Mouse (Mus musculus) neural tube, embryonic 14.5 days (tissue): ENCODE measurements at regions not wholly inside any gene's neighbourhood (a gene's known extent, or its start where the extent isn't known, plus 50 kb on each side); places are given as distances from the start of the nearest gene placed in this dataset.

Source experiments
- ATAC-seq: fragments of 200-750 bp; cut with Nextera tagmentation; 2 replicates; pipeline ENCODE4 v1.8.0; 2017; ENCODE audit warnings: low read depth, mild to moderate bottlenecking, moderate TSS enrichment, moderate library complexity
- H3K27ac ChIP-seq: fragments of 300-500 bp; sonication (generic); 2 replicates; pipeline ENCODE4 v1.5.1; 2014; ENCODE audit warnings: low read depth, mild to moderate bottlenecking, control low read depth, low read length, moderate library complexity, mixed read lengths
- H3K27me3 ChIP-seq: fragments of 300-500 bp; sonication (generic); 2 replicates; pipeline ENCODE4 v1.6.1; 2014; ENCODE audit warnings: low read length; ENCODE audit not compliant: control insufficient read depth, insufficient read depth
- H3K36me3 ChIP-seq: fragments of 300-500 bp; sonication (generic); 2 replicates; pipeline ENCODE4 v1.6.1; 2014; ENCODE audit warnings: low read length, mixed read lengths; ENCODE audit not compliant: control insufficient read depth, insufficient read depth
- H3K4me1 ChIP-seq: fragments of 300-500 bp; sonication (generic); 2 replicates; pipeline ENCODE4 v1.6.1; 2014; ENCODE audit warnings: low read length; ENCODE audit not compliant: control insufficient read depth, insufficient read depth
- H3K4me2 ChIP-seq: fragments of 300-500 bp; sonication (generic); 2 replicates; pipeline ENCODE4 v1.6.1; 2014; ENCODE audit warnings: mild to moderate bottlenecking, low read depth, low read length, control low read depth
- H3K4me3 ChIP-seq: fragments of 300-500 bp; sonication (generic); 2 replicates; pipeline ENCODE4 v1.5.1; 2014; ENCODE audit warnings: low read depth, low read length, control low read depth, mixed read lengths
- H3K9ac ChIP-seq: fragments of 300-500 bp; sonication (generic); replicated peaks from 2 replicates; pipeline ENCODE4 v1.6.1; 2014; ENCODE audit warnings: low read depth, mild to moderate bottlenecking, control low read depth, low read length, mixed read lengths
- H3K9me3 ChIP-seq: fragments of 300-500 bp; sonication (generic); 2 replicates; pipeline ENCODE4 v1.6.1; 2016; ENCODE audit warnings: low read length; ENCODE audit not compliant: control insufficient read depth
- WGBS: fragments of 180-500 bp; shearing (Covaris S2); extraction: QIAGEN DNeasy Blood & Tissue Kit; methylation state at CpG from one replicate; pipeline ENCODE4 v1.1.7; 2014; 5-methylcytosine and 5-hydroxymethylcytosine counted together

DNA sequence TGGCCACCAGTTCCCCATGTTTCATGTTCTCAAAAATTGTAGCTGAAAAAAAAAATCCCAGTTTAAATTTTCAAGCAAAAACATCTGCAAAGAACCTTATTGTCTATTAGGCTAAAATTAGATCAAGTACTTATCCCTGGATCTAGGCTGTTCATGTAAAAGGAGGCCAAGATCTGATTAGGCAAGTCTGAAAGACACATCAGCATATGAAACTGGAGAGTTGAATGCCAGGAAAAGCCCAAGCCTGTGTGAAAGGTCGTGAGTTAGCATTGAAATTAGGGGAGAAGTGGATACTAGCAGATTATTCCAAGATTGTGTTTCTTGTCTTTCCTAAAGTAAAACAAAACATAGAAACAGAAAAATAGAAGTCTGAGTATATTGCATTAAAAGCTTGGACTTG lies 791.7 kb upstream of the Zeb2 start:
- H3K4me1 ChIP-seq: no peaks in the 10 kb centered on the region
- no peaks in the 10 kb centered on the region for H3K9me3 ChIP-seq
- H3K4me2 ChIP-seq: no peak overlapping the region
- no peaks in the 10 kb centered on the region for H3K27me3 ChIP-seq
- H3K27ac ChIP-seq: no peak overlapping the region
- no peaks in the 10 kb centered on the region for H3K36me3 ChIP-seq
- no peak for ATAC-seq
- no peak overlapping the region for H3K4me3 ChIP-seq
- no peak overlapping the region for H3K9ac ChIP-seq
- WGBS: 51% methylated on average over 1 of the region's 1 CpGs

DNA sequence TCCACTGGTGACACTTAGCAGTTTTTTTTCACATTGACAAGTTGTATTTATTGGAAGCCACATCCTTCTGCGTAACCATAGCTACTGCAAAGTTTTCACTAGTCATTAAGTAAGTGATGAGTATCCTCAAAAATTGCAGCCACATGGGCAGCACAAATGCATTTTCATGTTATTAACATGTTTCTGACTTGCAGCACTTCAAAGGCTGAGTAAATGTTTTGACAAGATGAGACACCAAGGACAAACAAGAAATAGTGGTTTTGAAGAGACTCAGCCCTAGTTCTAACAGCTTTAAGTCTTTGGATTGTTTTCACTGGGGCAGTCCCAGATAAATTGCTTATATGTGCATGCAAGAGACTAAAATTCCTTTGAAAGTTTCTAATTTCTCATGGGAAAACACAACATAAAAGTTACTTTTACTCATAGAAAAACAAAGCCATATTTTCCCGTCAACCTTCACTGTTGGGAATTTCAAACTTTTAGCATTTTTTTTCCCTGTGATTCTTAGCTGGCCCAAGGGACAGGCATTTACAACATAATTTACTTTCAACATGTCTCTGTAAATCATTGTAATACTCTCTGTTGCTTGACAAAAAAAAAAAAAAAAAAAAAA lies 787.5 kb upstream of the Zeb2 start:
- Histone ChIP-seq H3K9ac (no peak overlapping the region), H3K4me1 (no peaks in the 10 kb centered on the region), H3K27me3 (no peaks in the 10 kb centered on the region), H3K9me3 (no peaks in the 10 kb centered on the region), H3K36me3 (no peaks in the 10 kb centered on the region), H3K4me2 (no peak overlapping the region), H3K4me3 (no peak overlapping the region), H3K27ac (no peak overlapping the region)
- ATAC-seq: no peak
- WGBS: 65% methylated on average over 2 of the region's 2 CpGs

DNA sequence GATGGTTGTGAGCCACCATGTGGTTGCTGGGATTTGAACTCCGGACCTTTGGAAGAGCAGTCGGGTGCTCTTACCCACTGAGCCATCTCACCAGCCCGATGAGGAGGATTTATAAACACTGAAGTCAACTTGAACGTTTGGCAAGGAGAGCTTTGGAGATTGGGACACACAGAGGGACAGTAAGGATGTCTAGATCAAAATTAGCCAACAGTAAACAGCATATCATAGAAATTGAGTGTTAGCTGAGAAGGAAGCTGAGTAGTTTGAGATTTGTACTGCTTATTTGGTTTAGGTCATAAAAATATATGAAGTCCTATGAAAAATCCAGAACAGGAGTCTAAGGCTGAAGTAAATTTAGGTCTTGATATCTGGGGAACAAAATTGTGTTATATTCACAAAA lies 786.9 kb upstream of the Zeb2 start:
- H3K27me3 ChIP-seq: no peaks in the 10 kb centered on the region
- H3K4me1 ChIP-seq: no peaks in the 10 kb centered on the region
- WGBS: 88% methylated on average over 4 of the region's 4 CpGs
- H3K27ac ChIP-seq: no peak overlapping the region
- no peak overlapping the region for H3K4me2 ChIP-seq
- no peak overlapping the region for H3K9ac ChIP-seq
- H3K4me3 ChIP-seq: no peak overlapping the region
- H3K9me3 ChIP-seq: no peaks in the 10 kb centered on the region
- ATAC-seq: no peak
- H3K36me3 ChIP-seq: no peaks in the 10 kb centered on the region

DNA sequence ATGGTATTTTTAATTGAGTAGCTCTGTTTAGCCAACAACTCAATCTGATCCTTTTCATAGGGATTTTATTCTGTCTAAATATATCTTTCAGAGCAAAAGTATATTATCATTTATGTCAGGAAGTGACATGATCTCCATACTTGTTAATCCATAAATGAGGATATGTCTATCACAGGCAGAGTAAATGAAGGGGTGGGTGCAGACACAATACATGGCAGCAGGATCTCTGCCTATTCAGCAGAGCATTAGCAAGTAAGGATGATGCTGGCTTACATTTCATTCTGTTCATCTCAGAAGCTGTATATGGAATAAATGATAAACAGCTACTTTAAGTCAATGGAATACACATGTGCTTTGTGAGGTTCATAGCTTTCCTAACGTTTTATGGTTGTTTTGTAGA lies 786.2 kb upstream of the Zeb2 start:
- no peak overlapping the region for H3K4me3 ChIP-seq
- no peak overlapping the region for H3K9ac ChIP-seq
- no peak overlapping the region for H3K27ac ChIP-seq
- H3K9me3 ChIP-seq: no peaks in the 10 kb centered on the region
- 84% methylated on average over 1 of the region's 1 CpGs for WGBS
- H3K4me1 ChIP-seq: no peaks in the 10 kb centered on the region
- no peaks in the 10 kb centered on the region for H3K36me3 ChIP-seq
- H3K27me3 ChIP-seq: no peaks in the 10 kb centered on the region
- no peak for ATAC-seq
- H3K4me2 ChIP-seq: no peak overlapping the region

DNA sequence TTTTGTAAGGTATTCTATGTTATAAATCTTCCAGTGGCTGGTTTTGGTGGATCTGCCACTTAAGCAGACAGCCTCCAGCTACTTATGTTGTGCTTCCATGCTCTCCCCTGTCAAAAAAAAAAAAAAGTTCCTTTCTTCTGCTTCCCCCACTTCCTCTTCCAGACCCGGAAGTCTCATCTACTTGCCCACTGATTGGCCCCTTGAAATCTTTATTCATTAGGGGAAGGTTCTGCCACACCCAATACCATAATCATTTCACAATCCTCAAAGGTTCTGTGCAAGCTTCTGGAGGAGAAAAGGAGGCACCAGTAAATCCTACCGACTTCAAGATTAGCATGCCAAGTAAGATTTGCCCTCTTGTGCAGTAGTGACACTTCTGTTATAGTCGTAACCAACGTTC lies 784.7 kb upstream of the Zeb2 start:
- Histone ChIP-seq H3K4me2 (no peak overlapping the region), H3K4me1 (no peaks in the 10 kb centered on the region), H3K4me3 (no peak overlapping the region), H3K9ac (no peak overlapping the region), H3K27me3 (no peaks in the 10 kb centered on the region), H3K36me3 (no peaks in the 10 kb centered on the region), H3K27ac (no peak overlapping the region), H3K9me3 (no peaks in the 10 kb centered on the region)
- WGBS: 98% methylated on average over 4 of the region's 4 CpGs
- ATAC-seq: no peak

DNA sequence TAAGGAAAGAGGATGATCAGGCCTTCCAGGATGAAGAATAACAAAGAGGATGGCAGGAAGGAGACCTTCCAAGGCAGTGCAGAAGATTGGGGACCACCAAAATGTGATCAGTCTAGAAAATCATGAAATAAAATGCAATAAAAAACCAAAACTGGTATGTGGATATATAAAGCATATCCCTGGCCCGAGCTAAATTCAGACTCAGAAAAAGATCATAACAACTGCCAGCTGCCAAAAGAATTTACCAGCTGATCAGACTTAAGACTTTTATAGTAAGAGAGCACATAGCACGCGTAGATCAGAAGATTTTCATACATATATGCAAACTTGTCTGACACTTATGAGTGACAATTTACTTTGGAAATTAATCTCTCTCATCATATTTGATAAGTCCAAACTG lies 767.5 kb upstream of the Zeb2 start:
- 93% methylated on average over 3 of the region's 3 CpGs for WGBS
- Histone ChIP-seq H3K4me2 (no peak overlapping the region), H3K9me3 (no peaks in the 10 kb centered on the region), H3K27ac (no peak overlapping the region), H3K27me3 (no peaks in the 10 kb centered on the region), H3K4me3 (no peak overlapping the region), H3K36me3 (no peaks in the 10 kb centered on the region), H3K4me1 (no peaks in the 10 kb centered on the region), H3K9ac (no peak overlapping the region)
- ATAC-seq: no peak

DNA sequence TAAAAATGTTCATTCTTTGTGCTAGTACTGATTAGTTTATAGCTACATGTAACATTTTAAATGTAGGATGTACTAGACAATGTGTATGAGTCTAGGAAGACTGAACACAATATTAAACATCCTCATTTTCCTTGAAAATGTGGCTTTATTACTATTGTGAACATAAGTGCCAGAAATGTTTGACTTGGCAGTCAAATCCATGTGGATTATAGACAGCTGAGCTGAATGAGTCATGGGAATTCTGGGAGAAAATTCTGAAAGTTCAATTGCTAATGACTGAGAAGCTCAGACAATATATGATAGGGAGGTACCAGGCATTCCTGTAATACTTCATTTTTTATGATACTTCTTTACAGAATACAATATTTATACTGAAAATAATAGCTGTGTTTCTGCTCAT lies 761.5 kb upstream of the Zeb2 start:
- H3K4me2 ChIP-seq: no peak overlapping the region
- no peaks in the 10 kb centered on the region for H3K27me3 ChIP-seq
- H3K9me3 ChIP-seq: no peaks in the 10 kb centered on the region
- no peak overlapping the region for H3K27ac ChIP-seq
- ATAC-seq: no peak
- no peak overlapping the region for H3K4me3 ChIP-seq
- no peaks in the 10 kb centered on the region for H3K4me1 ChIP-seq
- no peak overlapping the region for H3K9ac ChIP-seq
- no peaks in the 10 kb centered on the region for H3K36me3 ChIP-seq

DNA sequence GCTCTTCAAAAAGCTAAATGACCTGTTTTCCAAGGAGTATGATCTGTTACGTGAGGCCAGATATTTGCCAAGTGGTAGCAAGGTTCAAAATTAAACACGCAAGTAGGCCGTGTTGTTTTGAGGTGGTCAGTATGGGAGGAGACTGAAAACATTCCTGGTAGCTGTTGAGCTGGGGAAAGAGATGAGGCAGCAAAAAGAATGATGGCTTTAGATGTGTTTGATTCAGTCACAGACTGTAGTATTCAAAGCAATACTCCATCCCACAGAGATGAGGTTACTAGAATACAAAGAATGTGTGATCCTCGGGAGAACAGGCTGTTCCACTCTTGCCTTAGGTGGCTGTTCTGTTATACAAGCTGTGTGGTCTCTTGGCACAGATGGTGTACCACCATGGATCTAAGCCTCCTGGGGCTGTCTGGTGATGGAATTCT lies 742.7 kb upstream of the Zeb2 start:
- no peak overlapping the region for H3K4me3 ChIP-seq
- no peak overlapping the region for H3K9ac ChIP-seq
- no peak overlapping the region for H3K27ac ChIP-seq
- H3K9me3 ChIP-seq: no peaks in the 10 kb centered on the region
- H3K4me2 ChIP-seq: no peak overlapping the region
- 91% methylated on average over 4 of the region's 4 CpGs for WGBS
- H3K27me3 ChIP-seq: no peaks in the 10 kb centered on the region
- ATAC-seq: no peak
- no peaks in the 10 kb centered on the region for H3K4me1 ChIP-seq
- H3K36me3 ChIP-seq: no peaks in the 10 kb centered on the region

DNA sequence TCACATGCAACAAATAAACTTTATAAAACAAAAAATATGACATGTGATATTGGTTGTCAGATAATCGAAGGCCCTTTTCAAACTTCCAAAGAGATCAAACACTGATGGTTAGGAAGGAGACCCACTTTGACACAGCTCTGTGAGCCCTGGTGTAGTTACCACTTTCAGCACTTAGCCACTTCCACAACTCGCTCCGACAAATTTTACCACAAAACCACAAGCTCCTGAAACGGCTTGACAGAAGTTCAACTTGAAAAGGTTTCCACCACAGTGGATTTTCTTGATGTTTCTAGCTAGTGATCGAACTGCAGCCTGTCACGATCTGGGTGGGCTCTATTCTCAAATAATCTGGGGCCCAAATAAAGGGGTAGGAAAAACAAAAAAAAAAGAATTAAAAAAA lies 742.2 kb upstream of the Zeb2 start:
- H3K4me2 ChIP-seq: no peak overlapping the region
- no peaks in the 10 kb centered on the region for H3K9me3 ChIP-seq
- H3K27me3 ChIP-seq: no peaks in the 10 kb centered on the region
- 90% methylated on average over 6 of the region's 6 CpGs for WGBS
- no peak overlapping the region for H3K4me3 ChIP-seq
- no peak overlapping the region for H3K27ac ChIP-seq
- no peaks in the 10 kb centered on the region for H3K36me3 ChIP-seq
- no peak for ATAC-seq
- H3K4me1 ChIP-seq: no peaks in the 10 kb centered on the region
- no peak overlapping the region for H3K9ac ChIP-seq
